Mouse (Mus musculus) spleen, adult 2 months (tissue): ENCODE data around the gene Cacna2d2. TPM values are rescaled to one million over a fixed set of nuclear protein-coding genes. Genes with fewer than 3 reads are reported as not detected.

ENCODE experiments used
- DNase-seq, 2 experiments: peaks; one replicate each; pipeline versions ENCODE4 v3.0.0 to v3.0.0-alpha.2; 2012 to 2021; ENCODE audit warnings: low spot score in 2 of 2, low read depth in 1 of 2
- H3K27ac ChIP-seq: fragments of 200-500 bp; 2 replicates; pipeline ENCODE4 v1.5.1; 2012; ENCODE audit warnings: low read length, inconsistent platforms; ENCODE audit not compliant: insufficient read depth
- H3K27me3 ChIP-seq: fragments of 200-500 bp; 2 replicates; pipeline ENCODE4 v1.6.1; 2012; ENCODE audit warnings: mild to moderate bottlenecking, moderate library complexity, low read length, inconsistent platforms; ENCODE audit not compliant: control insufficient read depth, insufficient read depth
- H3K36me3 ChIP-seq: fragments of 200-500 bp; 2 replicates; pipeline ENCODE4 v1.6.1; 2012; ENCODE audit warnings: mild to moderate bottlenecking, low read length, inconsistent platforms; ENCODE audit not compliant: control insufficient read depth, insufficient read depth
- H3K4me1 ChIP-seq: fragments of 200-500 bp; 2 replicates; pipeline ENCODE4 v1.6.1; 2011; ENCODE audit warnings: inconsistent platforms; ENCODE audit not compliant: control insufficient read depth, insufficient read depth, insufficient read length
- H3K4me3 ChIP-seq: fragments of 200-500 bp; 2 replicates; pipeline ENCODE4 v1.5.1; 2011; ENCODE audit warnings: mild to moderate bottlenecking, inconsistent platforms; ENCODE audit not compliant: insufficient read depth, insufficient read length; ENCODE audit errors: extremely low read depth
- CTCF ChIP-seq: fragments of 200-500 bp; IDR thresholded peaks from 2 replicates; pipeline ENCODE4 v1.5.1; 2011; ENCODE audit warnings: mild to moderate bottlenecking, inconsistent platforms; ENCODE audit not compliant: insufficient read depth, insufficient read length, insufficient replicate concordance; ENCODE audit errors: extremely low read depth
- POLR2A ChIP-seq: fragments of 200-500 bp; IDR thresholded peaks from 2 replicates; pipeline ENCODE4 v1.6.1; 2011; ENCODE audit warnings: low read depth, low read length, inconsistent platforms
- WGBS: fragments of 180-500 bp; shearing (Covaris S2); methylation state at CpG from one replicate; pipeline ENCODE4 v1.1.7; 2018; 5-methylcytosine and 5-hydroxymethylcytosine counted together
- polyA plus RNA-seq: library from polyadenylated mRNA; depleted of rRNA; stranded (reverse); fragments of >200 nt; gene quantifications from 2 replicates; pipeline ENCODE4 v1.2.3, GENCODE M21; 2012

Gene Cacna2d2
- polyA plus RNA-seq, 1 experiment = 1.6 TPM

DNA sequence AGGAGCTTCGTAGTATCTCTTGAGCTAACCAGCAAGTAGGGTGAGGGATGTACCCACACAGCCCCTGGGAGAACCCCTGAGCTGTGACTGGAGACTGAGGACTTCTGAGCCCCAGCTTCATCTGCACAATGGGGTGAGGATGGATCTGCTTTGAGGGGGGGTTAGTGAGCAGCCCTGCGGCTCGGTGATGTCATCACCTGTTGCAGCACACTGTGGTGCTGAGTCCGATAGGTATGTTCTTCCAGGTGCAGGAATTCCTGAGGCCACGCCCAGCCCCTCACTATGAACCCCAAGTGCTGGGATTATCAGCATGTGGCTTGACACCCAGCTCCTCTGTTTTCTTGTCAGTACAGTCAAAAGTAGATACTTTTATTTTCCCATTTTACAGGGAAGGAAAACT is 84.3 kb downstream of the Cacna2d2 start:
- 85% methylated on average over 5 of the region's 5 CpGs for WGBS
- H3K36me3 ChIP-seq = no peaks in the 10 kb centered on the region
- no peaks in the 10 kb centered on the region for H3K27me3 ChIP-seq
- no peak for DNase-seq
- TF ChIP-seq POLR2A (no peak), CTCF (no peak)
- H3K27ac ChIP-seq = no peak overlapping the region
- no peak overlapping the region for H3K4me3 ChIP-seq
- no peaks in the 10 kb centered on the region for H3K4me1 ChIP-seq

DNA sequence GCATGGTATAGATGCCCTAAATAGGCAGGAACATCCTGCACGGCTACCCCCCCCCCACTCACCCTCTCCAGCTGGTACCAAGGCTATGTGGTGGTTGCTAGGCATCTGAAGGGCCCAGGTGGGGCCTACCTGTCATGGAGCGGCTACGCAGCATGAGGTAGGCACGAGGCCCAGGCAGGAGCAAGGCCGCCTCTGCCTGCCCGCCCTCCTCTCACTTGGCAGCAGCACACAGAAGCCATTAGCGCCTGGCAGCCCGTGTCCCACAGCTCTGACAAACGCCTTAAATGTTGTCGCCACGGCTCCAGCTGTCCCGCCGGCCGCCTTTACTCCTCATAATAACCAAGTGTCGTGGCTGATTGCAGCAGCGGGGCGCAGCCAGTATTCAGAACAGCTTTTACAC is 84.9 kb downstream of the Cacna2d2 start:
- WGBS = 72% methylated on average over 17 of the region's 17 CpGs
- DNase-seq = no peak
- Histone ChIP-seq H3K27ac (no peak overlapping the region), H3K4me3 (no peak overlapping the region), H3K27me3 (no peaks in the 10 kb centered on the region), H3K36me3 (no peaks in the 10 kb centered on the region), H3K4me1 (no peaks in the 10 kb centered on the region)
- TF ChIP-seq CTCF (no peak), POLR2A (no peak)

- no peak overlapping the region for H3K27ac ChIP-seq
- no peak for DNase-seq
- H3K36me3 ChIP-seq = no peaks in the 10 kb centered on the region
- no peaks in the 10 kb centered on the region for H3K4me1 ChIP-seq
- WGBS = 76% methylated on average over 6 of the region's 6 CpGs
- H3K4me3 ChIP-seq = no peak overlapping the region
- TF ChIP-seq CTCF (no peak), POLR2A (no peak)
- no peaks in the 10 kb centered on the region for H3K27me3 ChIP-seq
Measured at GRCm38 (mm10) chr9:107484766-107485165, 85.4 kb downstream of the Cacna2d2 start.

DNA sequence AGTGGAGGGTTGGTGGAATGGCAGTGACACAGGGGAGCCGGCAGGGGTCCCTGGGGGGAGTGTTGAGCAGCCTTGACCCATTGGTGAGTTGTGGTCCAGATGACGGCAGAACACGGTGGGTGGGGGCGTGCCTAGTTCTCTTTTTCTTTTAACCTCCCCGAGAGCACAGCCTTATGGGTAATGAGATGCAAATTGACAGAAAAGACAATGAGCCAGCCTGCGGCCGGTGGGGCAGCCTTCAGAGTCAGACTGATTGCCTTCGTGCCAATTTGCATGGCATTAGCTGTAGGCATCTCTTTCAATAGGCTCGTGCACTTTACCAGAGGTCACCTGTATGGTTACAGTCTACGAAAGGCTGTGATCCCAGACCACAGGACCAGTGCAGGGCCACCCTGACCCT is 86.7 kb downstream of the Cacna2d2 start:
- TF ChIP-seq CTCF (no peak), POLR2A (no peak)
- no peak overlapping the region for H3K4me3 ChIP-seq
- no peaks in the 10 kb centered on the region for H3K27me3 ChIP-seq
- H3K4me1 ChIP-seq = no peaks in the 10 kb centered on the region
- 71% methylated on average over 10 of the region's 10 CpGs for WGBS
- H3K36me3 ChIP-seq = no peaks in the 10 kb centered on the region
- no peak overlapping the region for H3K27ac ChIP-seq
- no peak for DNase-seq

DNA sequence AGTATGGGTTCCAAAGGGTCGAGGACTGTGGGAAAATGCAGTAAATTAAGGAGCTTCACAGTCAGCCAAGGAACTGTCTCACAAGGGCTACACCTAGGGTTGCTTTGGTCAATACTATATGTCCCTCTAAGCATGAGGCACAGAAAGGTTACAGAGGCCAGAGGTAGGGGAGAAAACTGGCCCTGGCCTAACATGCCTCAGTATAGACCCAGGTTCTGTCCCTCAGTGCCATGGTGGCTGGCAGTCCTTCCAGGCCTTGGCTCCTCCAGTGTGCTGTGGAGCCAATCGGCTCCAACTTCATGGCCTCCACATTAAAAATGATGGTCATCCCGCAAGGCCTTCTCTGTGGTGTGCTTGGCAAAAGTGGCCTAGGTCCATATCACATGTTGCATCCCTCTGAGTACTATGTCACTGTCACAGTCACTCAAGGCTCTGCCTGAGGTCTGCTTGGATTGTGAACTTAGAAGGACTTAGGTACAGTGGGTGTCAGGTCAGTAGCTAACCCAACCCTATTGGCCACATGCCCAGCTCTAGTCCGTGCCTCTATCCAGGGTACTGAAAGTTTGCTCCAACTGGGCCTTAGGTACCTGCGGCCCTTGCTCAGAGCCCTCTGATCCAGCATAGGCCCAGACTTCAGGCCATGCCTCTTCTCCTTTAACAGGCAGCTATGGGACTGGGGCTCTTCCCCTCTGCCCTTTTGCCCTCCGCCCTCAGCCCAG is 87.3 kb downstream of the Cacna2d2 start:
- Histone ChIP-seq H3K4me3 (no peak overlapping the region), H3K27ac (no peak overlapping the region), H3K27me3 (no peaks in the 10 kb centered on the region), H3K36me3 (no peaks in the 10 kb centered on the region), H3K4me1 (no peaks in the 10 kb centered on the region)
- no peak for DNase-seq
- TF ChIP-seq POLR2A = no peak
- no peak for TF ChIP-seq CTCF
- 63% methylated on average over 6 of the region's 6 CpGs for WGBS

- H3K36me3 ChIP-seq = no peaks in the 10 kb centered on the region
- WGBS = 61% methylated on average over 8 of the region's 8 CpGs
- no peak for DNase-seq
- H3K4me1 ChIP-seq = no peaks in the 10 kb centered on the region
- no peaks in the 10 kb centered on the region for H3K27me3 ChIP-seq
- TF ChIP-seq CTCF = no peak
- no peak for TF ChIP-seq POLR2A
- H3K4me3 ChIP-seq = no peak overlapping the region
- no peak overlapping the region for H3K27ac ChIP-seq
Measured at GRCm38 (mm10) chr9:107490146-107490545, 90.7 kb downstream of the Cacna2d2 start.

DNA sequence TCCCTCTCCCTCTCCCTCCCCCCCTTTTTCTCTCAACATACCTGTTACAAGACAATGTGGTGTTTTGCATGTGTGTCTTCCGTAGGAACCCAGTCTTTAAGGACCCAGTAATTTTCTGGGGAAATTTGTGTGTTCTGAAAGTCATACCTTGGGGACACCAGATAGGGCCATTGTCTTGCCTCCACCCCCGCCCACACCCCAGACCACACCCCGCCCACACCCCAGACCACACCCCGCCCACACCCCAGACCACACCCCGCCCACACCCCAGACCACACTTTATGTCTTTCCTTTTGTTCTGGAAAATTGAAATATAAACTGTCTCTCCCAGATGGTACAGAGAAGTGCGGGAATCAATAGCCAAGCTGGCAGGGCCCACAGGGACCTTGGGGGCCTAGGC is 91.2 kb downstream of the Cacna2d2 start:
- WGBS = 60% methylated on average over 6 of the region's 6 CpGs
- H3K27me3 ChIP-seq = no peaks in the 10 kb centered on the region
- TF ChIP-seq CTCF = no peak
- no peak for TF ChIP-seq POLR2A
- no peaks in the 10 kb centered on the region for H3K36me3 ChIP-seq
- H3K4me1 ChIP-seq = no peaks in the 10 kb centered on the region
- H3K27ac ChIP-seq = no peak overlapping the region
- no peak overlapping the region for H3K4me3 ChIP-seq
- no peak for DNase-seq
